Mouse (Mus musculus) midbrain, embryonic 14.5 days (tissue): Measurements from ENCODE around the gene Gm19935. TPM values are rescaled to one million over a fixed set of nuclear protein-coding genes. Genes with fewer than 3 reads are reported as not detected.

Source experiments
- ATAC-seq: fragments of 200-750 bp; cut with Nextera tagmentation; 2 replicates; pipeline ENCODE4 v1.8.0; 2017; ENCODE audit warnings: moderate number of reproducible peaks, moderate library complexity; ENCODE audit not compliant: low FRiP score, low TSS enrichment
- DNase-seq: peaks from one replicate; pipeline ENCODE4 v3.0.0-alpha.2; 2015
- H3K27ac ChIP-seq: fragments of 300-500 bp; sonication (generic); replicated peaks from 2 replicates; pipeline ENCODE4 v1.5.1; 2014; ENCODE audit warnings: mild to moderate bottlenecking, low read depth, low read length, moderate library complexity
- H3K27me3 ChIP-seq: fragments of 300-500 bp; sonication (generic); 2 replicates; pipeline ENCODE4 v1.6.1; 2014; ENCODE audit warnings: low read length, control low read depth, mixed read lengths; ENCODE audit not compliant: control insufficient read depth, insufficient read depth
- H3K36me3 ChIP-seq: fragments of 300-500 bp; sonication (generic); 2 replicates; pipeline ENCODE4 v1.6.1; 2014; ENCODE audit warnings: low read length, control low read depth; ENCODE audit not compliant: control insufficient read depth, insufficient read depth
- H3K4me1 ChIP-seq: fragments of 300-500 bp; sonication (generic); 2 replicates; pipeline ENCODE4 v1.6.1; 2014; ENCODE audit warnings: mild to moderate bottlenecking, antibody characterized with exemption, low read length, control low read depth; ENCODE audit not compliant: control insufficient read depth, insufficient read depth
- H3K4me2 ChIP-seq: fragments of 300-500 bp; sonication (generic); 2 replicates; pipeline ENCODE4 v1.6.1; 2014; ENCODE audit warnings: mild to moderate bottlenecking, low read length, moderate library complexity
- H3K4me3 ChIP-seq: fragments of 300-500 bp; sonication (generic); replicated peaks from 2 replicates; pipeline ENCODE4 v1.5.1; 2014; ENCODE audit warnings: low read depth, low read length
- H3K9ac ChIP-seq: fragments of 300-500 bp; sonication (generic); replicated peaks from 2 replicates; pipeline ENCODE4 v1.6.1; 2014; ENCODE audit warnings: mild to moderate bottlenecking, low read length, moderate library complexity
- H3K9me3 ChIP-seq: fragments of 300-500 bp; sonication (generic); 2 replicates; pipeline ENCODE4 v1.6.1; 2016; ENCODE audit warnings: low read length, control low read depth, mixed read lengths; ENCODE audit not compliant: control insufficient read depth
- WGBS: fragments of 180-500 bp; shearing (Covaris S2); extraction: QIAGEN DNeasy Blood & Tissue Kit; methylation state at CpG from one replicate; pipeline ENCODE4 v1.1.7; 2014; 5-methylcytosine and 5-hydroxymethylcytosine counted together
- polyA plus RNA-seq: library from polyadenylated mRNA; unstranded; fragments of >200 nt; fragmentation: Nextera tagmentation; extraction: Ambion mirVana; gene quantifications from 2 replicates; pipeline ENCODE4 v1.2.1, GENCODE M21; 2014

The Gm19935 gene
- polyA plus RNA-seq, 1 experiment from 2014 or later = 0.22 TPM

- no peak overlapping the region for H3K4me2 ChIP-seq
- WGBS = 66% methylated on average over 11 of the region's 11 CpGs
- ATAC-seq = no peak
- no peaks in the 10 kb centered on the region for H3K36me3 ChIP-seq
- no peaks in the 10 kb centered on the region for H3K27me3 ChIP-seq
- no peaks in the 10 kb centered on the region for H3K4me1 ChIP-seq
- H3K9me3 ChIP-seq = no peaks in the 10 kb centered on the region
- H3K9ac ChIP-seq = no peak overlapping the region
- no peak overlapping the region for H3K4me3 ChIP-seq
- H3K27ac ChIP-seq = no peak overlapping the region
- DNase-seq = no peak
Measured at GRCm38 (mm10) chr8:90822443-90822842, 5.2 kb upstream of the Gm19935 start.

- no peaks in the 10 kb centered on the region for H3K27me3 ChIP-seq
- H3K36me3 ChIP-seq = no peaks in the 10 kb centered on the region
- WGBS = 90% methylated on average over 4 of the region's 4 CpGs
- DNase-seq (no peak), ATAC-seq (no peak)
- no peaks in the 10 kb centered on the region for H3K9me3 ChIP-seq
- H3K4me3 ChIP-seq = no peak overlapping the region
- peaks cover 7% of the 10 kb centered on the region; the same call in 1 of the 2 replicates for H3K4me1 ChIP-seq
- H3K9ac ChIP-seq = no peak overlapping the region
- H3K4me2 ChIP-seq = no peak overlapping the region
- no peak overlapping the region for H3K27ac ChIP-seq
Measured at GRCm38 (mm10) chr8:90820321-90820696, 3.1 kb upstream of the Gm19935 start.

GRCm38 (mm10) chr8:90819561-90820320, 2.5 kb upstream of the Gm19935 start:
- H3K4me1 ChIP-seq = peaks cover 7% of the 10 kb centered on the region; the same call in 1 of the 2 replicates
- H3K9me3 ChIP-seq = no peaks in the 10 kb centered on the region
- no peaks in the 10 kb centered on the region for H3K36me3 ChIP-seq
- DNase-seq (no peak), ATAC-seq (no peak)
- 83% methylated on average over 9 of the region's 9 CpGs for WGBS
- H3K27ac ChIP-seq = no peak overlapping the region
- H3K27me3 ChIP-seq = no peaks in the 10 kb centered on the region
- H3K4me3 ChIP-seq = no peak overlapping the region
- no peak overlapping the region for H3K9ac ChIP-seq
- H3K4me2 ChIP-seq = no peak overlapping the region

- Histone ChIP-seq H3K9me3 (no peaks in the 10 kb centered on the region), H3K4me2 (no peak overlapping the region), H3K4me3 (no peak overlapping the region), H3K4me1 (peaks cover 7% of the 10 kb centered on the region; the same call in 1 of the 2 replicates), H3K27ac (peak overlapping the region; percentile 14), H3K27me3 (no peaks in the 10 kb centered on the region), H3K9ac (no peak overlapping the region), H3K36me3 (no peaks in the 10 kb centered on the region)
- ATAC-seq = no peak
- 63% methylated on average over 23 of the region's 23 CpGs for WGBS
- peak; percentile 55 for DNase-seq
Measured at GRCm38 (mm10) chr8:90816061-90816882, 921 bp downstream of the Gm19935 start.

GRCm38 (mm10) chr8:90813602-90814320, 3.4 kb downstream of the Gm19935 start:
- Histone ChIP-seq H3K27me3 (no peaks in the 10 kb centered on the region), H3K9ac (no peak overlapping the region), H3K4me1 (peaks cover 7% of the 10 kb centered on the region; the same call in 1 of the 2 replicates), H3K9me3 (no peaks in the 10 kb centered on the region), H3K4me3 (no peak overlapping the region), H3K27ac (no peak overlapping the region), H3K36me3 (no peaks in the 10 kb centered on the region), H3K4me2 (no peak overlapping the region)
- WGBS = 90% methylated on average over 10 of the region's 10 CpGs
- no peak for ATAC-seq
- no peak for DNase-seq

GRCm38 (mm10) chr8:90799473-90799872, 17.7 kb downstream of the Gm19935 start:
- DNase-seq = no peak
- H3K4me2 ChIP-seq = no peak overlapping the region

GRCm38 (mm10) chr8:90794990-90795861, 22.0 kb downstream of the Gm19935 start:
- H3K4me2 ChIP-seq = peak overlapping the region; percentile 32
- 0 out of 2 replicates have a peak, but pooled peaks cover 4% of the 10 kb centered on the region for H3K4me1 ChIP-seq
- 12% methylated on average over 12 of the region's 12 CpGs for whole genome bisulfite sequencing
- no peaks in the 10 kb centered on the region for H3K36me3 ChIP-seq
- H3K27ac ChIP-seq = peak overlapping the region; percentile 32; the same call in 1 of the 2 replicates
- DNase-seq = peak; percentile 81
- no peaks in the 10 kb centered on the region for H3K9me3 ChIP-seq
- no peak overlapping the region for H3K4me3 ChIP-seq
- ATAC-seq = no peak
- no peaks in the 10 kb centered on the region for H3K27me3 ChIP-seq
- H3K9ac ChIP-seq = no peak overlapping the region

More at GRCm38 (mm10) chr8:90799473-90799872, 17.7 kb downstream of the Gm19935 start:
- Histone ChIP-seq H3K4me1 (no peaks in the 10 kb centered on the region), H3K9ac (no peak overlapping the region), H3K9me3 (no peaks in the 10 kb centered on the region), H3K27ac (no peak overlapping the region), H3K4me3 (no peak overlapping the region), H3K36me3 (no peaks in the 10 kb centered on the region), H3K27me3 (no peaks in the 10 kb centered on the region)
- WGBS = 38% methylated on average over 5 of the region's 5 CpGs
- ATAC-seq = no peak

GRCm38 (mm10) chr8:90793710-90794109, 23.5 kb downstream of the Gm19935 start:
- no peaks in the 10 kb centered on the region for H3K9me3 ChIP-seq
- no peak overlapping the region for H3K9ac ChIP-seq
- H3K4me2 ChIP-seq = no peak overlapping the region
- DNase-seq (peak; percentile 93), ATAC-seq (no peak)
- 0 out of 2 replicates have a peak, but pooled peaks cover 4% of the 10 kb centered on the region for H3K4me1 ChIP-seq
- H3K36me3 ChIP-seq = no peaks in the 10 kb centered on the region
- no peak overlapping the region for H3K4me3 ChIP-seq
- H3K27me3 ChIP-seq = no peaks in the 10 kb centered on the region
- no peak overlapping the region for H3K27ac ChIP-seq
- WGBS = 3% methylated on average over 3 of the region's 3 CpGs
